Mouse (Mus musculus) myocyte (in vitro differentiated cells): Measurements from ENCODE around the gene Rbfox2.

Experiments
- CEBPB ChIP-seq: IDR thresholded peaks from 2 replicates; pipeline ENCODE4 v1.6.1; 2011; ENCODE audit warnings: mild to moderate bottlenecking, moderate library complexity; ENCODE audit not compliant: poor library complexity, insufficient read depth, severe bottlenecking
- MAX ChIP-seq: IDR thresholded peaks from one replicate; pipeline ENCODE4 v1.6.1; 2011; ENCODE audit warnings: low read depth, mild to moderate bottlenecking, control low read depth
- MYOD1 ChIP-seq, 3 experiments: IDR thresholded peaks; one replicate each; pipeline ENCODE4 v1.6.1; 2011; ENCODE audit warnings: control low read depth in 2 of 3, low read depth in 2 of 3, mild to moderate bottlenecking in 2 of 3, moderate library complexity in 1 of 3; ENCODE audit not compliant: insufficient read length in 2 of 3, control insufficient read depth in 1 of 3
- MYOG ChIP-seq, 3 experiments: IDR thresholded peaks; one replicate each; pipeline ENCODE4 v1.6.1; 2011; ENCODE audit warnings: control low read depth in 2 of 3, low read depth in 2 of 3, mild to moderate bottlenecking in 2 of 3; ENCODE audit not compliant: insufficient read length in 2 of 3, control insufficient read depth in 1 of 3, insufficient read depth in 1 of 3
- POLR2A ChIP-seq: IDR thresholded peaks from one replicate; pipeline ENCODE4 v1.6.1; 2011; ENCODE audit warnings: low read depth, mild to moderate bottlenecking, control low read depth, moderate library complexity; ENCODE audit not compliant: insufficient read length
- TCF12 ChIP-seq: IDR thresholded peaks from one replicate; pipeline ENCODE4 v1.6.1; 2011; ENCODE audit warnings: mild to moderate bottlenecking, control low read depth; ENCODE audit not compliant: poor library complexity, insufficient read depth, severe bottlenecking

GRCm38 (mm10) chr15:77186096-77186495 is 120.7 kb downstream of the Rbfox2 start:
- TF ChIP-seq TCF12 (no peak), CEBPB (no peak), MYOD1 (IDR thresholded peaks at IDR 0.05; ENCODE audit: control insufficient read depth in 1 of 3, insufficient read length in 2 of 3, low read depth in 2 of 3) (no peak), POLR2A (no peak), MYOG (IDR thresholded peaks at IDR 0.05; ENCODE audit: control insufficient read depth in 1 of 3, insufficient read depth in 1 of 3, insufficient read length in 2 of 3, low read depth in 2 of 3) (no peak), MAX (no peak)
